Mouse (Mus musculus): ENCODE data around the gene Rmdn2.

Gene Rmdn2

DNA sequence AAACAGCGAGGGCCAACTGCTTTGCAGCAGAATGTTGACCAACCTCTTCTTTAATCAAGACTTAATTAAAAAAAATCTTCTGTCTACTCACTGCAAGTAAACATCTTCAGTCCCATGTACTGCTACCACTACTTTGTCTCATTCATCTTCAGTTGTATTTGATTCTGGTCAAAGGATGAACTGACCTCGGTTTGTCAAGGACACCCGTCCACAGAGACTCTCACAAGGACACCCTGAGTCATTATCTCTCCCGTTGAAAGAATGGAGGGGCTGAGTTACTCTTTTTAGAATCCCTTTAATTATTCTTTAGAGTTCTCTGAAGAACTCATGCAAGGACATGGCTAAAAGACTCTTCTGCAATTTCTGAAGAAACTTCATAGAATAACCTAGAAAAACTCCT lies at the start of gene Rmdn2:
TSS of gene Rmdn2 (plus strand) at position 319 of the 400 bp plus-strand sequence.
- no peak for DNase-seq

DNA sequence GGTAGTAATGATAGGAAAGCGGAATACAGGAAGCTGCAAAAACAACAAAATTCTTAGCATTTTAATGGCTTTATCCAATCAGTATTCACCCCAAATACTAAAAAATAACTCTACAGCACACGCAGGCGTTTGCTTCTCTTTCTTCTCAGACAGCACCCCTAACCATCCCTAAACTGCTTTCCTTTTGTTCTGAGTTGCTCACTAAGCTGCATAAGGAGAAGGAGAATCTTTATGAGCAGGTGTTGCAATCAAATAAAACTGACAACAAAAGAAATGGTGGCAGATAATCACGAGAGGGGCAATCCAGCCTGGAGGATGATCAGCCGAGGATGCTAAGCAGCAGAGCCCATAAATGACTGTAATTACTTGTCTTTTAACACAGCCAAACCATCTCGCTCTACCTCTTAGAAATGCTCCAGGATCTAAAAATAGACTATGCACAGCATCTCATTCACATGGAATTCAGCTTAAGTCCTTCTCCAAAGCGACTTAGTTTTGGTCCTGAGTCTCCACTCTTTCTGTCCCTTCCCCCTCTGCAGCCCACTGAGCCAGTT lies 48.5 kb upstream of the Rmdn2 start:
- no peak for DNase-seq

DNA sequence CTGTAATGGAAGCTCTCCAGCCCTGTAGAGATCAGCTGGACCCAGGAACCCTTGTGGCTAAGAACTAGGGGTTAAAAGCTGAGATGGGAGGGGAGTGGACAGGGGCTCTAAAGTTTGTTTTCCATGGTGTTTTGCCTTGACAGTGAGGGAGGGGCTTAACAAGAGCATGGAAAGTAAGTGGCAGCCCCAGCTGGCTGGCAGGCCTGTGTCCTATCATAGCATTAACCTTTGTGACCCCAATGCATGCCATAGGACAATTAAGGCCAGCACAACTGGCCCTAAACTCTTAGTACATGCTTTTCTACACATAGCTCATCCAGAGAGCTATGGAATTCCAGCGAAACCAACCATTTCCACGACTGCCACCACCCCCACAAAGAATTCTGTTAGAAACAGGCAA lies 47.9 kb upstream of the Rmdn2 start:
- no peak for DNase-seq

DNA sequence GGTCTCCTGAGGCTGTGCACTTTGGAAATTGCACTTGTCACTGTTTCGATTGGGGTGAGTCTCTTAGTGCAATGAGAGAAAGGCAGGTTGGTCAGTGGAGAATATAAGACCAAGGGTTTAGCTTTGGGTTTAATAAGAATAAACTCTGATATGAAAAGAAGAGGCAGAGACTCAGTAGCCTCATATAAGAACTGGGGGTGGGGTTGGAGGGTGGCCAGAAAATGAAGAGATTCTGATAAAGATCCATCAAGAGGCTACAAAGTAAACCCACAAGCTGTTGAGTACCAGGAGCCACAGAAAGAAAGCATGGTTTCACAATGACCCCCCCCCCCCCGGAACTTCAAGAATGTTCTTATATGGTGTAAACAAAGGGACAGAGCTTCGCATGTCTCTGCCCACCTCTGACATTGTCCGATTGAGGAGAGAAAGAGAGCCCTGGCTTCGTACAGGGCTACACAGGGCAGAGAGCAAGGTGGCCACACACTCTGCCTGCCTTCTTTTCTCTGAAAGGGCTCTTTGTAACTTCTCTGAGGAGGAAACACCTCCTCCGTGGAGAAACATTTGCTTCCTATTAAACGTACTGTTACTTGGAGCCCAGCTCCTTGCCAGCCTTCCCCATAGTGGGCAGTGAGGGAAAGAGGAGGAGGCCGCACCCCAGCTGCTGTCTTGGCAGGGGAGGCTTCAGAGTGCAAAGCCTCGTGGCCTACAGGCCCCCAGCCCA lies 46.3 kb upstream of the Rmdn2 start:
- no peak for DNase-seq

DNA sequence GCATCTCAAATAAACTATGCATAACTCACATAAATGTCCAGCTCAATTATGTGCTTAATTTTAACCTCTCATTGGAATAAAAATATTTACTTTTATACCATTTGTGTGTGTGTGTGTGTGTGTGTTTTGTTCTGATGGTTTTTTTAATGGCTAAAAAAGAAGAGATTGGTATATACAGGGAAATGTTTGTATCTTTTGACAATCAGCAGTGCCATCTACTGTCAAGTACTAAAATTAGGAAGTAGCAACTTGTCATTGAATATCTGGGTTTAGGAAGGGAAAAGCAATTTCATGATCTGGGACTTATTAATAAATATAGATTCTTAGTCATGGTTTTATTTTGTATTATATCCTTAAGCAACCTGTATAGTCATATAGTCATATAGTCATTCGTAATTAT lies 43.3 kb upstream of the Rmdn2 start:
- DNase-seq = no peak

DNA sequence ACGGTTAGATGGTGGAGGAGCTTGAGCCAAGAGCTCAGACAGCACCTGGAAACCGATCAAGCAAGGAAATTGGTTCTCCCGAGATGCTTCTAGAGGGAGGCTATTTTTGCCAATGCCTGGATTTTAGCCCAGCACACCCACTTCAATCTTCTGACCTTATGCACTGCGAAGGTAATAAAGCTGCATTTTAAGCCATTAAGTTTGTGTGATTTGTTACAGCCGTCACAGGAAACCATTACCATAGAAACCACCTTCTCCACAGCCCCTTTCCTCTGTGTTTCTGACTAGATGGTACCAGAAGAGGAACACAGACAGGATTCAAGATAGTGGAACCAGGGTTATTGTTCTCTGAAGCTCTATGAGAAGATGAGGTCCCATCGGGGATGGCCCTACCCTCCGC lies 33.3 kb upstream of the Rmdn2 start:
- no peak for DNase-seq

DNA sequence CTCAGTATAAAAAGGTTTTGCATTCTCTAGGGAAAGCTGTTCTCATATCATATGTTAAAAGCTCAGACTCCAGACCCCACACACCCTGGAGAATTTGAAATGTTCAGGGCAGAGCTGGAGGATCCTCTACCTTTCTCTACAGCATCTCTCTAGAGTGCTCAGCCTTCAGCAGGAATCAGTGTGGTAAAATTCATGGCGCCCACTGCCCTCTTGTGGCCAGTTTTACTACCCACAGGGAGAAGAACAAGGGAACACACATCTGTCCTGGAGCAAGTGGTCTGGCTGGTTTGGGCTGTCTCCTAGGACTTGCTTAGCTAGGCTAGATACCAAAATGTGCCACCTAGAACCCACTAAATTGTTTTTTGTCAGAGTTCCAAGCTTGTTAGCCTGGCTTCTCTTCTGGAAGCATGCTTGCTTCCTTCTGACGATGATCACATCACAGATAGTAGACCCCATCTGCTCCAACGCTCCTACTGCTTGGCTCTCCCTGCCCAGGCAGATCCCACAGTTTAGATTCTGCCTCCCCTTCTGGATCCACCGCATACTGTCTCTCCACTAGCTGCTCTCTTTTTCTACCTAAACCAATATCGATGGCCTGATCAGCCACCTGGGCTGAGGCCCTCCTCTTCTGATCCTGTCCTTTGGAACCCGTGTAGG lies 31.3 kb upstream of the Rmdn2 start:
- DNase-seq = peak; percentile 39

DNA sequence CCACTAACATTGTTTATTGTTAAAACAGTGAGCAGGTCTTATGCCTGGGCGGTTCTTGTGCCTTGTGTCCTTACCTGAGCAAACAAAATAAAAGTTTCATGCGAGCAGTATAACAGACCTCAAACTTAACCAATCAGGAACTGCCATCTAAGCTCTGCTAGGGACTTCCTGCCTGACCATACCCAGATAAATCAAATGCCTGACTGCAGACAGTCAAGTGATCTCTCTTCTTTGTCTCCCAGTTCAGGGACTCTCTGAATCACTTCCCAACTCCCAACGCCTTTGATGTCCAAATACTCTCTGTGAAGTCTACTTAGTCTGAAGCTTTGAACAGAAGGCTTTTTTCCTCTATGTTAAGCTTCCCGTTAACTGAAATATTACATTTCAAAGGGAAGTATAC lies 28.2 kb upstream of the Rmdn2 start:
- no peak for DNase-seq

DNA sequence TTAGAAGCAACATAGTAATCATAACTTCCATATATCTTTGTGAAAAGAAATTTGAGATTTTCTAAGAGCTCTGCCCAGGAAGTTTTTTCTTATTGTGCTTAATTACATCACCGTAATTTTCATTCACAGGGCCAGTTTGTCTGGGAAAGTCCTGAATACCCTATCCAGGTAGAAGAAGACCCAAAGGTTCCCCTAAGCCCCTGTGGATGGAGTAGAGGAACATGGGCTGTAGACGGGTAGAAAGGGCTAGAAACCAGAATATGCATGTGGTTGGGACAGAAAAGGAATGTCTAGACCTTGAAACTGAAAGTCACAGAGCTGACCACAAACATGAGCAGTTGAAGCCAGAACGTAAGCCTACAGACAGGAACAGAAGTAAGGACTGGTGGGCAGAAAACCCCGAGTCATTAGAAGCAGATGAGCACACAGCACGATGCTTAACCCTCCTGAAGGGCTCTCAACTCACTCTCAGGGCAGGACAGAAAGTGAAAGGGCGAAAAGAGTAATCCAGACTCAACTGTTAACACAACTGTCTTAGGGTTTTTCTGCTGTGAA lies 27.3 kb upstream of the Rmdn2 start:
- DNase-seq = no peak

DNA sequence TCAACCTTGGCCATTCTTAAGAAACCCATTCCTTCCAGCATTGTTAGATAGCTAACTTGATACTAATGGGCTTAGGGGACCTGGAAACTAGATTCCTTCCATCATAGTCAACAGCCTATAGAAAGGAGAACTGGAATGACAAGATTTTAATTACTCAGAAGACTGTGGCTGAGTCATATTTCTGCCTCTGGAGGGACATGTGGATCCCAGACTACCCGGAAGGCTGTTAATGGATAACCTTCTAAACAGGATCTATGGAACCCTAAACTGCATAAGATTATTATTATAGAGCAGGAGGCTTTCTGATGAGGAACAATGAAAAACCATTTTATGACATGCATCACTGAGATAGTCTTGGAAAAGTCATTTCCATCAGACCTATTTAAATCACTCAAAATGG lies 21.8 kb upstream of the Rmdn2 start:
- DNase-seq = no peak

DNA sequence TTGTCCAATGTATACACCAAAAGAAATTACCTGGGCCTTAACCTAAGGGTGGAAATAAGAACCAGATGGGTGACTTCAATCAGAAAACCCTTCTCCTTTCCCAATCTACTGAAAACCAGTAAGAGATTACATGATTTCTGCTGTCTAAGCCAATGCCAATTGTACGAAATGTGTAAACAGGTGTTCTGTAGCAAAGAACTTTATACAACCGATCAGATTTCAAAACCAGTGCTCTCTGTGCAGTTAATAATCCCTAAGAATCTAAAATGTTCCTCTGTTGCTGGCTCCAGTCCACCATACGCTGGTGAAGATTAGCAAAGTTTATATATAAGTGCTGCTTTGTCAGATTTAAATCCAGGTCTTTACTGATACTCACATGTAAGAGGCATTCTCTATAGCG lies 15.7 kb upstream of the Rmdn2 start:
- no peak for DNase-seq

DNA sequence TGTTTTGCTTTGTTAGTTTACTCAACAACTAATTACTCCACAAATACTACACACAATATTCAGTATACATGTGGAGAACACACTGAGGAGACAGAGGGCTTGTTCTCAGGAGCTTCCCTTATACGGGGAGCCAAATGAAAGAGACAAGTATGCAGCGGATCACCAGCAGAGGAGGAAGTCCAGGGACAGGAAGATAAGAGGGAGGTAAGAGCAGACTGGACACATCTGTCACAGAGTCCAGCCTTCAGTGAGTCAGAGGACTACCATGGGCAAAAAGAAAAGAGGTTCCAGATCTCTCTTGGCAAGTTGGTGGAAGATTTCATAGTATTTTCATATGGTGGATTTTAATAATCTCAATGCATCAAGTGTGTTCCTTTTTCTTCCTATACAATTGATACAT lies 13.5 kb upstream of the Rmdn2 start:
- DNase-seq = no peak

DNA sequence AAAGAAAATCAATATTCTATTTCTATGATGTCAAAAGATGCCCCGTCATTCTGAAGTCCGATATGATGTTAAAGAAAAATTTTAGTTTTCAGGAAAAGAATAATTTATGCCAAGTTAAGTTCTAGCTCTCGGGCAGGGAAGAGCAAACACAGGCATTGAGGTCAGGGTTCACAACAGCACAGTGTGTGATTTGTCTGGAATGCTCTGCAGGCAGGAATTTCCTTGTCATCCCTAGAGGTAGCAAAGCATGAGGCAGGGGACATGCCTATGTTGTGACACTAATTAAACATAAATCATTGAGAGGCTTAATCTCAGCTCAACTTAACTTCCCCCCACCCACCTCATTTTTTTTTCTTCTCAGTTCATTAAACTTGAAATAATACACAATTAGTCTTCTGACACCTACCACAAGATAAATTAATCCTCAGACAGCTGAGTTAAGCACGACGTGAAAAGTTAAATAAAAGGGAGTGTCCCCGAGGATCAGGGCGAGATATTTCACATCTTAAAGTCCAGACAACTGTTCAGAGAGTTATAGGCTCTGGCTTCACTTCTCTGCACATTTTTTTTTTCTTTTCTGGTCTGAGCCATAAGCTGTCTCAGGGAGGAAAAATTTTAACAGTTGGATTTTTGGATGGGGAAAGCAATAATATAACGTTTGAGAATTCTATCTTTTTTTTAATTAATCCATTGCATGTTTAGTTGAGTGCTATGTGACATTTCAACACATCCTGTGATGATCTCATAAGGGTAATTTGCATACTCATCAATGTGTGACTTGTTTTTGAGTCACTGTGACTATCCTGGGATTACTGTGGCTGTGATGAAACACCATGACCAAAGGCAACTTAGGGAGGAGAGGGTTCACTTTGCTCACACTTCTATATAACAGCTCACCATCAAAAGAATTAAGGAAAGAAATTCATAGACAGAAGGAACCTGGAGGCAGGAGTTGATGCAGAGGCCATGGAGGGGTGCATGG lies 12.8 kb upstream of the Rmdn2 start:
- no peak for DNase-seq

DNA sequence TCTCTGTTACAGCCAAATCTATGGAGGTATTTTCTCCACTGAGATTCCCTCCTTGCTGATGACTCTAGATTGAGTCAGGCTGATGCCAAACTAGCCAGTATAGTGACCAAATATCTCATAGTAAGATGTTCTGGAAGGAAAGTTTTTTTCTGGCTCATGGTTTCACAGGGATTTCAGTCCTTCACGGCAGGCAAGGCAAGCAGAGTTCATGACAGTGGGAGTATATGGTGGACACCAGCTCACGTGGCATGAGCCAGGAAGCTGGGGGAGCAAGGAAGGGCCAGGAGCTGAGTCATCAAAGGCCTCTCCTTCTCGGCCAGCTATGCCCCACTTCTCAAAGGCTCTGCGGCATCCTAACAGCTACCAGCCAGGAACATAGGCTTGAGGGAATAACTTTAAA lies 11.6 kb upstream of the Rmdn2 start:
- DNase-seq = no peak

DNA sequence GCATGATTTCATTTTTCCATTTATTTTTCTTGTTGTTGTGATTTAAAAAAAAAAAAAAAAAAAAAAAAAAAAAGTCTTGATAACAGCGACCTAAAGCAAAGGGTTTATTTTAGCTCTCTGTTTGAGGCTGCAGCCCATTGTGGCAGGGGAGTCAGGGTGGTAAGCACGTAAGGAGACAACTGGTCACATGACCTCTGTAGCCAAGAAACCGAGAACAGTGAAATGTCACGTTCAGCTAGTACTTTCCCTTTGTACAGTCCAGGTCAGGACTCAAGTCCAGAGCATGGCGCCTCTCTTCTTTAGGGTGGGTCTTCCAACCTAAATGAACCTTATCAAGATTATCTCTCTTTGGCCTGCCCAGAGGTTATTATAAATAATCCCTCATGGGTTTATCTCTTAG lies 9.3 kb upstream of the Rmdn2 start:
- DNase-seq = no peak

DNA sequence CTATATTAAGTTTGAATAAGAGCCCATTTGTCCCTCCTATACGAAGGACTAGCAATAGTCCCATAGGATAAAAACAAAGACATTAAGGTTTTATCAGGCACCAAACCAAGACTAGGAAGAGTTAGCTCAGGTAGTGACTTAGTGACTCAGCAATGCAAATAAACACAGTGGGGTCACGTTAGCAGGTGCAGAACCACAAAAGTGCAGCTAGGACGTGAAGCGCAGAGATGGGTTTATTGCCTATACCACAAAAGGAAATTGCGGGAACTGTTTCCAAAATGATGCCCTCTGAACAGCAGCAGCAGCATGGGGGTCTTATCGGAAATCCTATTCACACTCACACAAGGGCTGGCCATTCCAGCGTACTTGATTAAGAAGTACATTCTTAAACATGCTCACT lies 8.2 kb upstream of the Rmdn2 start:
- DNase-seq = no peak

DNA sequence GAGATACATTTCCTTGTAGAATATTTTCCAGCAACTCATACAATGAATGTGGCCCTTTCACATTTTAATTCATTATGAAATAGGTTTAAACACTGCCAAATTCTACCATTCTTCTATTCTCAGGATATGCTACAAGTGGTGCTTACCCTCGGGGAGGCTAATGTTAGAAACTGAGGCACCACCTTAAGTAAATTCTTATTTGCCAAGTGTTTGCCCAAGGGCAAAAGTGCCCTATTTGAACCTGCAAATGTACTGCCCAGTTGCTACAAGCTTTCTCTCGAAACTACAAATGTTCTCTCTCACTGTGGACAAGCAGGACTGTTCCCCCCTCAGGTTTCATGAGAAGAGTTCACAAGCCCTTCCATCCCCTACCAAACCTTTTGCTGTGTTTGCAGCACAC lies 5.9 kb upstream of the Rmdn2 start:
- DNase-seq = no peak

DNA sequence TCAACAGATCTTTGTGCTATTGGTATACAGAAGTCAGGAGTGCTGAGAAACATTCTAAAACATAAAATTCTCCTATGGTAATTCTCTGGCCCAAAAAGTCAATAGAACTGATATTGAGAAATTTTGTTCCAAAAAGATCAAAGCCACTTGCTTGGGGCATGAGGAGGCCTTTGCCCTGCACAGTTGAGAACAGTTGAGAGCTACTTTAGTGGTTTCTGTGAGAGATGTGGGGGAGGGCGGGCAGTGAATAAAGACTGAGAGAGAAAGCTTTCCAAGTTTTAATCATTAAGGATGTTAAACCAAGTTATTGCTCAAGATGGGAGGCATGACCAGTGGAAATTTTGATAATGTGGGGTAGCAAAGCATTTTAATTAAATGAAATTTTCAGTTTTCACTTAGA lies 2.0 kb upstream of the Rmdn2 start:
- no peak for DNase-seq

DNA sequence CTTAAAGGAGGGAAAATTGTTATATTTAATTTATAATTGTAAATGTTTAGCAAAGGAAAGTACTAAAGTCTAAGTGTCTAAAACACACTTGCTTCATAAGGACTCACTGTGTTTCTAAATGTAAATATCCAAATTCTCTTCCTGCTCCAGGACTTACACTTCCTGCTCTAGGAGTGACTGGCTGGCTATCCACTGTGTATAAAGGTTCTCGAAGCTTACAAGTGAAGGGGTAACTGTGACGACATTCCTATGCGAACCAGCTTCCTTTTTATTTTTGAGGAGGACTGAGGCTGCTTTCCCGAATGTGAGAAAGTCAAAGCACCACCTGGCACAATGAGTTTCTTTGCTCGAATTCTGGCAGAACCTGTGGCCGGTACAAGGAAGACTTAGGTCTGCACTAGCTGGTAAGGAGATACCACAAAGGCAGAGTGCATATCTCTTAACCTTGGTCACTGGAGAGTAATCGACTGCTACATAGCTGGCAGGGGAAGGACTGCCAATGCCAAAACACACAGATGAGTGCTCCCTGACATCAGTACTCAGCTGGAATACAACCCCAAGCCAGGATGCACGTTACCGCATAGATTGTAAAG lies 1.4 kb upstream of the Rmdn2 start:
- DNase-seq = no peak

DNA sequence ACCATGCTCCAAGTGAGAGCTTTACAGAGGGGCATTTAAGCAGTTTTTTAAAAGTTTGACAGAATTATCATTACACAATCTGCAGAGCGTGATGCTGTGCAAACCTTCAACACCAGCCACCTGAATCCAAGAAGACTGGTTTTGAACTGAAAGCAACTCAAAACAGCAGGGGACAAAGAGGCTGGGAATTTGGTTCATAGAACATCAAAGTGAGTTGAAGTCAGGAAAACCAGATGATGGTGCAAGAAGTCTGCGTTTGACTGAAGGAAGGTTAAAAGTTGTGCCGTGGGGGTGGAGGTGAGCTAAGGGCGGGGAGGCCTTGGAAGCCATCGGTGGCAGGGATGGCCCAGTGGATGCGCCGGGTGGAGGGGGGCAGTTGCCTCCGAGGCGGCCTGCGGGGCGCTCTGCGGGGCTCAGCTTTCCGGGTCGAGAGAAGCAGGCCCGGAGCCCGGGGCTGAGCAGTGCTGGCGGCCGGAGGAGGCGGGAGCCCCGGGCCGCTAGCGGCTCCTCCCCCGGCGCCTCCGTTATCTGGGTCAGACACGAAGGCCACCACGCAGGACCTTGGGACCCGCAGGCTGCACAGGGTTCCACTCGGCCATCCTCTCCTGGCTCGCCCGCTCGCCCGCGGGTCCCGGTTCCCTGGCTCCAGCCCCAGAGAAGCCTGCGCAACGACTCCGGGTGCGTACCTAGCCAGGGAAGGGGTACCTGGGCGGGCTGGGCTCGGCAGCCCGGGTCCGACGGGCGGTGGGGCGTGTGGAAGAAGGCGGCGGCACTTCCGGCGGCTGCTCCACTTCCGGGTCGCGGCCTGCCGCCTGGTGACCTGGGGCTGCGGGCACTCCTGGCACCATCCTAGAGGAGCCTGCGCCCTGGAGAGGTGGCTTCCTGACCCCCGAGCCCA lies 3.3 kb downstream of the Rmdn2 start:
- DNase-seq = peak; percentile 72

DNA sequence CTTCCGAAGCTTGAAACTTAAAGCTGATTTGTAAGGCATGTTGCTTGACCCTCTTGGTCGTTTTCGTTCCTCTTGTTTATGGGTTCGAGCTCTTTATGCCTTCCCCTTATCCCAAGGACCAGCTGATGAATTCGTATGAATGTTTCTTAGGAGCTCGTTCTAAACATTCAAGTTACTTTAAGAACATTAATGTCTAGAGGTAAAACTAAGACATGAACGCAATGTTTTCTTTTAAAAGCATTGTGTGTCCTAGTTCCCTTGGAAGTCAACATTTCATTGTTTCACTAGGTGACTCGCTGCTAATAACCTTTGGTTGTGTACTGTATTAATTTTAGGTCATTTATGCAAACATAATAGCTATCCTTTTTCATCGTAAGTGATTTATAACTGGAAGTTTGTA lies 4.2 kb downstream of the Rmdn2 start:
- no peak for DNase-seq

DNA sequence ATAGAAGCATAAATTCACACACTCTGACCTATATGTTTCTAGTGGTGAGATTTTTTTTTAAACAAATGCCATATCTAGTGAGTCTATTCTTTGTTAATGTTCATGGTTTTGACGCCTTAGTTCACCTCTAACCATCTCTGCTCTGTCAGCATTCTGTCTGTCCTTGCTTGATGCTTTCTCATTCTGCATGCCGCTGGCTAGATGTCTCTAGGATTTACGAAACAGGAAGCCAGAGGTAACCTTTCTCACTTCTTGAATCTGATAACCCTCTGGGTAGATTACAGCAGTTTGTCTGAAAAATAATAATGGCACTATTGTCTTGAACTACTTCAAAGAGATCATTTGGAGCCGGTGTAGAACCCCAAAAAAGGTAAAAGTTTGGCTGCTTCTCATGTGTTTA lies 5.0 kb downstream of the Rmdn2 start:
- no peak for DNase-seq
